Mouse (Mus musculus) midbrain, embryonic 15.5 days (tissue): ENCODE measurements at regions not wholly inside any gene's neighbourhood (a gene's known extent, or its start where the extent isn't known, plus 50 kb on each side); places are given as distances from the start of the nearest gene placed in this dataset.
A peak's percentile ranks its signal among the peaks of the same experiment; 100 is the strongest.

Experiments used
- ATAC-seq: fragments of 200-750 bp; cut with Nextera tagmentation; replicated peaks from 2 replicates; pipeline ENCODE4 v1.8.0; 2017; ENCODE audit warnings: moderate TSS enrichment
- H3K27ac ChIP-seq: fragments of 300-500 bp; sonication (generic); 2 replicates; pipeline ENCODE4 v1.5.1; 2015; ENCODE audit warnings: mild to moderate bottlenecking, inconsistent platforms
- H3K27me3 ChIP-seq: fragments of 300-500 bp; sonication (generic); replicated peaks from 2 replicates; pipeline ENCODE4 v1.6.1; 2015; ENCODE audit warnings: inconsistent platforms
- H3K36me3 ChIP-seq: fragments of 300-500 bp; sonication (generic); replicated peaks from 2 replicates; pipeline ENCODE4 v1.6.1; 2015; ENCODE audit warnings: inconsistent platforms
- H3K4me1 ChIP-seq: fragments of 300-500 bp; sonication (generic); 2 replicates; pipeline ENCODE4 v1.6.1; 2015; ENCODE audit warnings: inconsistent platforms
- H3K4me2 ChIP-seq: fragments of 300-500 bp; sonication (generic); 2 replicates; pipeline ENCODE4 v1.6.1; 2015; ENCODE audit warnings: inconsistent platforms, mild to moderate bottlenecking, moderate library complexity
- H3K4me3 ChIP-seq: fragments of 300-500 bp; sonication (generic); 2 replicates; pipeline ENCODE4 v1.5.1; 2015; ENCODE audit warnings: mild to moderate bottlenecking, inconsistent platforms
- H3K9ac ChIP-seq: fragments of 300-500 bp; sonication (generic); 2 replicates; pipeline ENCODE4 v1.6.1; 2015; ENCODE audit warnings: mild to moderate bottlenecking, inconsistent platforms
- H3K9me3 ChIP-seq: fragments of 300-500 bp; sonication (generic); 2 replicates; pipeline ENCODE4 v1.6.1; 2016; ENCODE audit warnings: inconsistent platforms
- WGBS: fragments of 180-500 bp; shearing (Covaris S2); methylation state at CpG from one replicate; pipeline ENCODE4 v1.1.7; 2015; ENCODE audit warnings: mixed read lengths; 5-methylcytosine and 5-hydroxymethylcytosine counted together

DNA sequence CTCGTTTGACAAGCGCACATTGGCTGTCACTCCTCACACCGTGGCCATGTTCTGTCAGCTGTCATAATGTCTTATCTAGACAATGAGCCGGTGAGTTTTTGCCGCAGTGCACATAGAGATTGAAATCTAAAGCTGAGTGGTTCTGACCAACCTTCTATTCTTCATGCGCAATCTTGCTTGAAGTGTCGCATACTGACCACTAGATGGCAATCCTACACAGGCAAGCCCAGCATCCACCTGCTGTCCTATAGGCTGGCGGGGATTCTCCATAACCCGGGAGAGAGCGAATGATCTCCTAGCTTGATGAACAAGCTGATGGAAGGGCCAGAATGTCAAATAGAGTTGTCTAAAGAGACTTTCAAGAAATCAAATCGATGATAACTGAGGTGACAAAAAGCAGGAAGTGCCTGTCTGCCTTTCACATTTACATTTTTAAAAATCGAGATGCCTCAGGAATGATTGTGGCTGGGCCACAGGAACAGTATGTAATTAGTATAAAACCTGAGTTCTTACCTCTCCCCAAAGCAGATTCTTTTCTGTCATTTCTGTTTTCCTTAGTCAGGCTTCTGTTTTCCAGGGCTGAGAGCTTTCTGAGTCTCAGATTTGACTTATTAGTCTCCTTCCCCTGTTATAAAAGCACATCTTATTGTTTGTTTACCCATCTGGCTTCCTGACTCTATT, 434.4 kb downstream of the Hace1 start:
- Histone ChIP-seq H3K4me3 (no peak overlapping the region), H3K9me3 (no peaks in the 10 kb centered on the region), H3K4me2 (no peak overlapping the region; the same call in 1 of the 2 replicates), H3K27me3 (no peaks in the 10 kb centered on the region), H3K9ac (no peak overlapping the region), H3K4me1 (no peaks in the 10 kb centered on the region; the same call in 1 of the 2 replicates), H3K36me3 (no peaks in the 10 kb centered on the region), H3K27ac (no peak overlapping the region)
- WGBS = 19% methylated on average over 12 of the region's 12 CpGs
- ATAC-seq = peak; percentile 95

DNA sequence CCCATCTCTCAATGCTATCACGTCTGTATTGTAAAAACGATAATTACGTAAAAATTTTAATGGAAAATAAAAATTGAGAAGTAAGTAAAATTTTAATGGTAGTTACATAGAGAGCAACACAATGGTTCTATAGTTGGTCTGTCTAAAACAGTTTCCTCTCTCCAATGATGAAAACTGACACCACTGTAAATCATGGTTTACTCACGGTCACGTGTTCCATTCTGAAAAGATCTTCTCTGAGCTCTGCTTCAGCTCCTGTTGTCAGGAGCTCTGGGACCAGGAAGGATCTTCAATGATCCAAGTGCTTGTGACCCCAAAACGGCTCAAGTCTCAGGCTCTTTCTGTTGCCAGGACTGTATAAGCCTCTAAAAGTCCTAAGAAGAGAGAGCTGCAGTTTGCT, 435.0 kb downstream of the Hace1 start:
- Histone ChIP-seq H3K9me3 (no peaks in the 10 kb centered on the region), H3K27me3 (no peaks in the 10 kb centered on the region), H3K4me2 (no peak overlapping the region), H3K9ac (no peak overlapping the region), H3K27ac (no peak overlapping the region), H3K4me3 (no peak overlapping the region), H3K36me3 (no peaks in the 10 kb centered on the region), H3K4me1 (no peaks in the 10 kb centered on the region; the same call in 1 of the 2 replicates)
- ATAC-seq = no peak
- 71% methylated on average over 6 of the region's 6 CpGs for WGBS

DNA sequence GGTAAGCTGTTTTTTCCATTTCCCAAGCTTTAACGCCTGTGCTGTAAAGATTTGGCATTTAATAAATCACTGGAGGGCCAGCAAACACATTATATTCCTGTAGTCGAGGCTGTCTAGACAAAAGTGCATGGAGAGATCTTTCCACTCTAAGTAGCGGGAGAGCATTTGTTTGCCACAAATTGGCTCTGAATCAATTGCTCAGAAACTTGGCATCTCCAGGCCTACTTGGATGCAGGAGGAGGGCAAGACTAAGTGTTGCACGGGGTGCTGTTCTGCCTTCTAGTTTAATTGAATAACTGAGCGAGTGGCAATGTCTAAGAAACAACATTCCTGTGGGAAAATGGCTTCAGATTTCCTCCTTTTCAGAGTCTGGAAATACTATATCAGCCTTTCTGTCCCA, 438.7 kb downstream of the Hace1 start:
- Histone ChIP-seq H3K9me3 (no peaks in the 10 kb centered on the region), H3K4me2 (no peak overlapping the region), H3K4me1 (no peaks in the 10 kb centered on the region; the same call in 1 of the 2 replicates), H3K4me3 (no peak overlapping the region), H3K36me3 (no peaks in the 10 kb centered on the region), H3K27me3 (no peaks in the 10 kb centered on the region), H3K9ac (no peak overlapping the region), H3K27ac (no peak overlapping the region)
- WGBS = 40% methylated on average over 5 of the region's 5 CpGs
- no peak for ATAC-seq

DNA sequence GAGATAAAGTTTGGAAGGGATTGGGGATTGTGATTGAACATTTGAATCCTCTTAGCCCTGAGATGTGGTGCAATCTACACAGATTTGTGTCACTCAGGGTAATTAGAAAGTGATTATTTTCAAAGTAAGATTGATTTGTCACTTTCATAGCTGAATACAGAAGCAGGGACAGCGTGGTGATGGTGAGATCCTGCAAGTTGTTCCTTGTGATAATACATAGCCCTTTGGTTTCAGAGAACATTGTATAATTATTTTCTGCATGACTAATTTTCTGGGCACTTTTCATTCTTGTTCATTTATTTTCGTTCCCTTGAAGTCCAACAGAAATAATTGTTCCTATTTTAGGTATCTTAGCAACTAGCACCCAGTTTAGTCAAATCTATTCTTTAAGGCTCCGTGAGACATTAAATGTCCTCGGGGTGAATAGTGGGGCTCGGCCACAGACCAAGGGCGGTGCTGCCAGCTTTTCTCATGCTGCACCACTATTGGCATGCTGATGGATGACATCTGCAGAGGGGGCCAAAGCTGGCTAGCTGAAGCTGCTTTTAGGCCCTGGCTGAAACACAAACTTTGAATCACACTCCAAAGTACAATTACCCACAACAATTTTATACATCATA, 468.0 kb downstream of the Hace1 start:
- no peak overlapping the region for H3K4me2 ChIP-seq
- no peaks in the 10 kb centered on the region for H3K36me3 ChIP-seq
- H3K27me3 ChIP-seq = no peaks in the 10 kb centered on the region
- no peak overlapping the region for H3K9ac ChIP-seq
- peaks cover 16% of the 10 kb centered on the region for H3K4me1 ChIP-seq
- no peaks in the 10 kb centered on the region for H3K9me3 ChIP-seq
- WGBS = 11% methylated on average over 6 of the region's 6 CpGs
- no peak overlapping the region for H3K4me3 ChIP-seq
- 0 out of 2 replicates have a peak, but pooled peaks have one; percentile 40 for ATAC-seq
- no peak overlapping the region for H3K27ac ChIP-seq

DNA sequence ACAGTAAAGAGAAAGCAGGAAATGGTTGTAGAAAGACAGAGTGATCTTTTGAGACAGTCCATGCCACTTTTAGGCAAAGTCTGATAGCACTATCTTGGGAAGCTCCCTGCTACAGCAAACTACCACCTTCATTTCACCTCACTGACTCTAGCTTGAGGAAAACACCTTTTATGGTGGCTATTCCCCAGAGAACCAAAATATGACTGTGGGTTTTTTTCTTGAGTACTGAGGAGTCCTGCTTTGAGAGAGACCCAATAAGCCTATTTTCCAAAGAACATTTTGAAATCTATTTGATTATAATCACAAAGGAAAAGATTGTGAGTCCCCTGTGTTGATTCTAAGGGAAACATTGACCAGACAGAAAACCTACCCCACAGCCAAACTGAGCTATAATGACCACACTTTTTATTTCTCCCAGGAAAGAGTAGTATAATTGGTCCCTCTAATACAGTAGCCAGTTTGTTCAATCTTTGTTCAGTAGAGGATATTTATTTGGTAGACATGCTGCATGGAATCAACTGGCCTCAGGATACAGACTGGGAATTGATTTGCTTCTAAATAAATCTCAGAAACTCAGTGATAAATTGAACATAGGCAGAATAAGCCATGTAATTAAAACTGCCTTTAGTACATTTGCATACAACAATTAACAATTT, 468.6 kb downstream of the Hace1 start:
- ATAC-seq = no peak
- peak overlapping the region; percentile 74 for H3K27ac ChIP-seq
- no peaks in the 10 kb centered on the region for H3K27me3 ChIP-seq
- H3K4me2 ChIP-seq = no peak overlapping the region
- no peaks in the 10 kb centered on the region for H3K36me3 ChIP-seq
- H3K9ac ChIP-seq = no peak overlapping the region
- no peak overlapping the region for H3K4me3 ChIP-seq
- no peaks in the 10 kb centered on the region for H3K9me3 ChIP-seq
- H3K4me1 ChIP-seq = peaks cover 16% of the 10 kb centered on the region

DNA sequence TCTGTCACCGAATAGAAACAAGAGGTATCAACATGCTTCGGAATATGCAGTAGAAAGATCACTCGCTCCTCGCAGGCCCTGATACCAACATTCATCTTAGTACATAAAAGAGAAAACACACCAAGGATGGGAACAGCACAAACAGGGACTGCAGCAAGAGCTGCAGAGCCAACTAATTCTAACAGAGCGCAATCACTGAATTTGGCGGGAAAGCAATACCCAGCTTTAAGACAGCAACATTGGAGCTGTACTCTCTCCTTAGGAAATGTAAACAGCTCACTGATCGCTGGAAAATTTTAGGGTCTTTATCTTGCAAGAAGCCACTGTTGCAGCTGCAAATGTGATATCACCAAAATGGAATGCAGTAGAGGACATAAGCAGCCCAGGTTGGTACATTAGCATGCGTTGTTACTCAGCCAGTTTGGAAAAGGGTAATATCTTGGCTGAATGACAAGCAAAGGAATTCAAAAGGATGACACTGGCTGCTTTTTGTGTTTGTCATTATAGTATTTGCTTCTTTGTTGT, 469.3 kb downstream of the Hace1 start:
- Histone ChIP-seq H3K4me2 (no peak overlapping the region), H3K4me1 (peaks cover 16% of the 10 kb centered on the region), H3K27ac (peak overlapping the region; percentile 74), H3K27me3 (no peaks in the 10 kb centered on the region), H3K9ac (no peak overlapping the region), H3K36me3 (no peaks in the 10 kb centered on the region), H3K4me3 (no peak overlapping the region), H3K9me3 (no peaks in the 10 kb centered on the region)
- WGBS = 52% methylated on average over 8 of the region's 8 CpGs
- peak; percentile 64 for ATAC-seq

DNA sequence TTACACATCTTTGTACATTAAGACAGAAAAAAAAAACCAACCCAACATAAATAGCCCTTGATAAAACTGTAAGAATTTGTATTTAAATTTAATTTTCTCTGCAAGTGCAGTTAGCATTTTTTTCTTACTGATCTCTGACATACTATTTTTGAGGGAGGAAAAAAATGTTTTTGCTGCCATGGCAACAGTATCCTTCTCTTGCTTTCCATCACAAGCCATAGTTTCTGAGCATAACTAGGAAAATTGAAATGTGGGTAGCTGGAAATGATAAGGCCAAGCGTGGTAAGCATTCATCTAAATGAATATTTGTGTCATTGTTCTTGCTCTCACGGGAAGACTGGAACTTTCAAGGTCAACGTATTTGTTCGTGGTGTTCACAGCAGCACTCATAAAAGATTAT, 470.0 kb downstream of the Hace1 start:
- H3K9me3 ChIP-seq = no peaks in the 10 kb centered on the region
- 22% methylated on average over 4 of the region's 4 CpGs for WGBS
- no peak overlapping the region for H3K4me2 ChIP-seq

DNA sequence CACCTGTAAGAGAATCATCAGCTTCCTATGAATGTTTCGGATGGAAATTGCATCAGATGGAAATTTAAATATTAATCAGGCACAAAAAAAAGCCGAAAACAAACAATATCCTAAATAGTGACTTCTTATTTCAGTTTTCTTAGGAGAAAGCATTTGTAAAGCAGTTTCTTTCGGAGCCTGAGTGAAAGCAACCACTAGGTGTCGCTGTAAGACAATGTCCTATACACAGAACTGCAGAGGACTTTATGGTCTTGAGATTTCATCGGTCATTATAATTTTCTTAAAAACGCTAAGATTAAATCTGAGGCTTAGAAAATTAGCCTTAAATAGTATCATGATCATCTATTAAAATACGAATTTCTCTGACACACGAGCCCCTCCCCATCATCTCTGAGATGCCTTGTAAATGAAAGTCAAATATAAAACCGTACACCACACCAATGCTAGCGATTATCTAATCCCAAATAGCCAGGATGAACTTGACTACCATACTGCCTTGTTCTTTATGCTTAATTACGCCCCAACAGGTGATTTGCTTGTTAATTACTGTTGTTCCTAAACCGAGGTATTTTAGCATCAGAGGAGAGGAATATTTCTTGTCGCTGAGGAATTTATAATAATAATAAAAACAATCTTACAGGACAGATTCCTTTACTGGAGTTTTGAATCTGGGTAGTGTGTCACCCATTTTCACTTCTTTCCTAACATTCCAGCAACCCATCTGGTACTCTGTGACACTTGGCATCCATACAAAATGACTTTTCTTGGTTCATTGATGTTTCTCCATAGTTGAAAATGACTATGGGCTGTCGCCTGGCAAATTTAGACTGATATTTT, 480.0 kb downstream of the Hace1 start:
- 27% methylated on average over 14 of the region's 14 CpGs for WGBS
- Histone ChIP-seq H3K9me3 (no peaks in the 10 kb centered on the region), H3K4me2 (peak overlapping the region; percentile 23; the same call in 1 of the 2 replicates), H3K27me3 (no peaks in the 10 kb centered on the region), H3K9ac (no peak overlapping the region), H3K27ac (no peak overlapping the region), H3K36me3 (no peaks in the 10 kb centered on the region), H3K4me3 (no peak overlapping the region), H3K4me1 (peaks cover 3% of the 10 kb centered on the region; the same call in 1 of the 2 replicates)
- ATAC-seq = peak; percentile 83

More for the DNA sequence above, 470.0 kb downstream of the Hace1 start:
- Histone ChIP-seq H3K36me3 (no peaks in the 10 kb centered on the region), H3K9ac (no peak overlapping the region), H3K4me1 (peaks cover 16% of the 10 kb centered on the region), H3K4me3 (no peak overlapping the region), H3K27ac (peak overlapping the region; percentile 74), H3K27me3 (no peaks in the 10 kb centered on the region)
- ATAC-seq = 0 out of 2 replicates have a peak, but pooled peaks have one; percentile 32

DNA sequence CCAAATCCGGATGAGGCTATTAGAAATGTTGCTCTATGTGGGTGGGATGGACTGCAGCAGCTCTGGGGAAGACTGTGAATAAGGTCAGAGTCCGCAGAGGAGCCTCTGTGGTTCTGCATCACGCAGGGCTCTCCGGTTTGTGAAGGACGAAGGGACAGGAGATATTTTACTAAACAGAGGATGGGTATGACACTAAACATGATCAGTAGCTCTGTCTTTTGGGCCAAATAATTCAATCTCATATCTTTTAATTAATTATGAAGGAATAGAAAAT, 480.5 kb downstream of the Hace1 start:
- ATAC-seq = no peak
- H3K36me3 ChIP-seq = no peaks in the 10 kb centered on the region
- no peaks in the 10 kb centered on the region for H3K9me3 ChIP-seq
- no peaks in the 10 kb centered on the region for H3K27me3 ChIP-seq
- no peak overlapping the region for H3K27ac ChIP-seq
- no peak overlapping the region for H3K4me3 ChIP-seq
- H3K4me1 ChIP-seq = peaks cover 3% of the 10 kb centered on the region; the same call in 1 of the 2 replicates
- WGBS = 80% methylated on average over 5 of the region's 5 CpGs
- H3K9ac ChIP-seq = no peak overlapping the region
- H3K4me2 ChIP-seq = no peak overlapping the region

DNA sequence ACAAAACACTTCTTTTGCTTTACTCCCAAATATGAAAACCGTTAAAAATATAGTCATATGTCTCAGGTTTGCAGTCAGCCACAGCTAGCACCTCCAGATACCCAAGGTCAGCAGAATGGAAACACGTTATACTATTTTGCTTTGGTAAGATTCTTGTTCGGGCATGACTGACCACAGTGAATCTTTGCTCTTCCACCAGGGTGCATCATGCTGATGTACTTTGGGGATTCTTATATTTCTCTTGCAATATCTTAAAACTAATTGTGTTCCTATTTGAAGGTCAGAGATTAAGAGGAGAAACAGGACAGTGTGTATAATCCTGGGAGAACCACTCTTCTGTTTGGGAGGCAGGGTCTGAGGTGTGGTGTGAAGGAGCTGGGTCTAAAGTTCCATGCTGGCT, 481.7 kb downstream of the Hace1 start:
- Histone ChIP-seq H3K4me3 (no peak overlapping the region), H3K9me3 (no peaks in the 10 kb centered on the region), H3K27me3 (no peaks in the 10 kb centered on the region), H3K36me3 (no peaks in the 10 kb centered on the region), H3K27ac (no peak overlapping the region), H3K4me2 (no peak overlapping the region), H3K4me1 (peaks cover 3% of the 10 kb centered on the region; the same call in 1 of the 2 replicates), H3K9ac (no peak overlapping the region)
- ATAC-seq = no peak
- 82% methylated on average over 3 of the region's 3 CpGs for WGBS

DNA sequence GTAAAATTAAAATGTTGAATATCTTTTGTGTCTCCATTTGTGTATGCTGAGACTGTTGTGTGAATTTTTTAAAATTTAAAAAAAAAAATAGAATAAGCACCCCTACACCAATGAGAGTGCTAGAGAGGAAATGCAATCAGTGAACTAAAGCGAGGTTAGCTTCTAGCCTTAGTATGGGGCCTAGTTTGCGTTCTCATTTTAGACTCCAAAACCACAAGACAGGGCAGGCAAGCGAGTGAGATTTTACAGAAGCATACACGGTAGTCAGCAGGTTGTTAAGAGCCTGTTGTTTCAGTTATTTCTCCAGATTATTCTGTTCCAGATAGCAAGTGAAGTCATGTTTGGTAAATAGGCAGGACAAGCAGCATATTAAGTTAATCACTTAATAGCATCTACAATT, 486.2 kb downstream of the Hace1 start:
- 93% methylated on average over 4 of the region's 4 CpGs for WGBS
- no peak for ATAC-seq
- H3K27me3 ChIP-seq = no peaks in the 10 kb centered on the region
- H3K27ac ChIP-seq = no peak overlapping the region
- no peak overlapping the region for H3K4me3 ChIP-seq
- no peaks in the 10 kb centered on the region for H3K4me1 ChIP-seq
- no peak overlapping the region for H3K4me2 ChIP-seq
- H3K9me3 ChIP-seq = no peaks in the 10 kb centered on the region
- H3K36me3 ChIP-seq = no peaks in the 10 kb centered on the region
- no peak overlapping the region for H3K9ac ChIP-seq

DNA sequence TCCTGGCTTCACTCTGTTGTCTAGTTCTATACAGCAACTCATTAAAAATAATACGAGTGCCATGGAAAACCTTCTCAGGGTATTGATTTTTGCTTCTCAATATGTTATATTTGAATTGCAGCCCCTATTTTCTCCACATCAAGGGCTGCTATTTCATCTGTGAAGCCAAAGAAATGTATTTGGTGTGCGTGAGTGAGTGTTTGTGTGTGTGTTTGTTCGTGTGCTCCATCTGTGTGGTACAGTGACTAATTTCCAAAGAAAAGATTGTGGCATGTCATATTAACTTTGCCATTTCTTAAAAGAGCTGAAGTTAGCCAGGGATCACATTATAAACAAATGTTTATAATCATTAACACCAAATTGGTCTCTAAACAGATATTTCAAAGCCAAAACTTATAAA, 493.1 kb downstream of the Hace1 start:
- no peak overlapping the region for H3K4me3 ChIP-seq
- 58% methylated on average over 3 of the region's 3 CpGs for WGBS
- H3K27me3 ChIP-seq = no peaks in the 10 kb centered on the region
- ATAC-seq = no peak
- peaks cover 18% of the 10 kb centered on the region for H3K4me1 ChIP-seq
- H3K9me3 ChIP-seq = no peaks in the 10 kb centered on the region
- no peak overlapping the region for H3K4me2 ChIP-seq
- H3K36me3 ChIP-seq = no peaks in the 10 kb centered on the region
- H3K9ac ChIP-seq = no peak overlapping the region
- no peak overlapping the region; the same call in 1 of the 2 replicates for H3K27ac ChIP-seq
